Comparison of ENCODE assay signal across 21 mouse cellular contexts in the genomic region with DNA sequence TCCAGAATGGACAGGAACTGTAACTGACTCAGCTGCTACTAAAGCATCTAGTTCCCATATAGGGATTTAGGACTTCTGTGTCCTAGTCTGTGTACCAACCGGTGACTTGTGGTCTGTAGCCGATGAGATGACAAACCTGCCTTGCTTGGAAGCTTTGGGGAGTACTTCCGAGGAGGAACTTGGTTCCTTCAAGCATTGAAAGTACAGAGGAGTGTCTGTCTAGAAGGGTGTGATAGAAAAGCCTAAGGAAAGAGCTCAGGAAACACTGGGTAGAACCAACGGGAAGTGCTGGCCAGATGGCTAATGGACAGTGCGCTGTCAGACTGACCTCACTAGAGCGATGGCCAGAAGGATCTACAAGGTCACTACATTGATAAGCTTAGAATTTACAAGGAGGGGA.
"Had no signal": no experiment of that assay in that cellular context is flagged by ENCODE, and none has a peak within 500 bp of the region (broad histone marks: within the 10 kb centered on the region; RNA-seq: fewer than 3 reads in every experiment).

No protein-coding gene starts in this region.

- ATAC-seq: hindbrain, embryonic 16.5 days; hindbrain, postnatal 0 days; inflammation-experienced regulatory T-cells, adult 6 months; intestine, embryonic 15.5 days; intestine, embryonic 16.5 days; intestine, postnatal 0 days had no signal

- DNase-seq: heart, postnatal 10 days; heart, postnatal 36 days; heart, postnatal 4 days; kidney, adult 11 months; kidney, adult 18-20 months; kidney, adult 2 months; kidney, adult 8-10 months; kidney, adult 9 months; kidney, postnatal 10 days; kidney, postnatal 14 days; kidney, postnatal 25 days; kidney, postnatal 36 days; kidney, postnatal 4 days; layer of hippocampus, adult 9-11 months; layer of hippocampus, postnatal 36 days had no signal
